Mouse (Mus musculus) adrenal gland, adult 18-20 months (tissue): ENCODE measurements around the gene Tedc2. TPM values are rescaled to one million over a fixed set of nuclear protein-coding genes. Genes with fewer than 3 reads are reported as not detected.

Source experiments
- DNase-seq, 2 experiments: peaks; one replicate each; pipeline ENCODE4 v3.0.0; 2021 to 2022; ENCODE audit warnings: low spot score in 2 of 2
- long read RNA-seq, 2 experiments: library from polyadenylated mRNA; stranded (forward); transcript quantifications; one replicate each; pipeline ENCODE4 v2.0.0; 2021
- total RNA-seq, 2 experiments: library from RNA; stranded (reverse); gene quantifications; 1 replicate in 1 of 2; 2 replicates in 1 of 2; pipeline ENCODE4 v1.2.3; 2021

The Tedc2 gene
- 1 to 10 TPM; 3.5 to 7.1 TPM for total RNA-seq
- long read RNA-seq, experiment 1, partial matches to known transcripts: 0 of 3 reads
- long read RNA-seq, experiment 1, other reads (novel, unspliced or antisense): 1 of 3 reads
- long read RNA-seq, experiment 2, transcript Tedc2-201 (10 exons, 2,166 nt): major isoform, 14 of 18 reads
- long read RNA-seq, experiment 2, partial matches to known transcripts: 2 of 18 reads
- long read RNA-seq, experiment 2, other reads (novel, unspliced or antisense): 1 of 18 reads

- DNase-seq: peak; percentile 86 to 89
These were observed at the start of gene Tedc2 for GRCm38 (mm10) chr17:24220435-24221411. Tedc2 (minus strand) TSS chr17:24220851.

GRCm38 (mm10) chr17:24267133-24267532, 46.5 kb upstream of the Tedc2 start:
- DNase-seq: no peak

DNA sequence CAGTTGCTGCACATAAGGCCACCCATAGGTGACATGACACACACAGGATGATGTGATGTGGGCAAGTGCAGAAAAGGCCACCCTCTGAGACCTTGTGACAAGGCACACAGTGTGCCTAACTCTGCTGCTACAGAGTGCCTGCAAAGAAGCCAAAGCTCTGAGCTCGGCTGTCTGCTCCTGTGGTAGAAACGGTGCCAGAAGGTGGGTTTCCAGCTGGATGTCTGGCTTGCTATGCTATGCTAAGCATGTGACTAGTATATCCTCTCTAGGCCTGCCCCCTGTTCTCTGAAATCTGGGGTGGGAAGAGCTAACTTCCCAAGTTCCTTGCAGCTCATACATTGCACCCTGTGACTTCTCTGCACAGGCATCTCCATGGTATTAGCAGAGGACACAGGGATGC, 44.1 kb upstream of the Tedc2 start:
- DNase-seq: no peak

DNA sequence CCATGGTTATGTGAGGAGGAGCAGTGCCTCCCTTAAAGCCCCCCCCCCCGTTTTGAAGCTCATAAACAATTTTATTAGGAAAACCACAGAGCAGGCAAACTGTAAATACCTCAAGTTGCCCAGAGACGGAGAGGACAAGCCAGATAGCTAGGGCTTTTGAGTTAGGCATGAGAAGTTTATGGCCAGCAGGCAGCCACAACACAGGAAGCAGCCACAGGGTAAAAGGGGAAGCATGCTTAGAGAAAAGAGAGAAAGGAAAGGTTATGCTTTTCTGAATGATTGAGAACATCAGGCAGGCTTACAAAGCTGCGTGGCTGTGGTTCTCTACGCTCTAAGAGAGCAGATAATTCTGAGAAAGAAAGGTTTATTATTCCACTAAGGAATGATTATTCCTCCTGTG, 39.9 kb upstream of the Tedc2 start:
- no peak for DNase-seq

DNA sequence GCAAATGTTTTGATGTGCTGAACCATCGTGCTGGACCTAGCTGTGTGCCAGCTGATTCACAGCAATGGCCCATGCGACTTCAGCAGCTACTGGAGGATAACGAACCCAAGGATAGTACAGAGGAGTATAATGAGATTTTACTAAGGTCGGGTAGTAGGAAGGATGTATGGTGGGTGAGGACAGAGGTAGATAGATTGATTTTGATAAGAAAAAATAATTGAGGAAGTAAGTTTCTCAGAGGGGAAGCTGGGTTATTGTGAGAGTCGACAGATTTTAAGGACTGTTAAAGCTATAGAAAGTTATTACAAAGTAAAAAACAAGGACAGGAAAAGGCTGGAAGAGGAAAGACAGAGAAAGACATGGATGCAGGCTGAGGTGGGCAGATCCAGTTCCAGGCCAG, 39.1 kb upstream of the Tedc2 start:
- no peak for DNase-seq

DNA sequence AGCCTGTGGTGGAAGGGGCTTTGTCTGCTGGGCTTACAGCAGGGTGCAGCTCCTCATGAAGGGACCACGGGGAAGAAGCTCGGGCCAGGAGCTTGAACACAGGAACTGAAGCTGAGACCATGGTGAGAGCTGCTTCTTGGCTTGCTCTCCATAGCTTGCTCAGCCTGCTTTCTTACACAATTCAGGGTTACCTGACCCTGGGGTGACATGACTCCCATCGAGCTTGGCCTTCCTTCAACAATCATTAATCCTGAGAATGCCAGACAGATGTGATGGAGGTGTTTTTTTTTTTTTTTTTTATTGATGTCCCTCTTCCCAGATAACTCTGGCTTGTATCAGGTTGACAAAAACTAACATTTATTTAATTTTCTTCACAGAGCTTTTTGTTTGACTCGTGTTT, 38.3 kb upstream of the Tedc2 start:
- no peak for DNase-seq

DNA sequence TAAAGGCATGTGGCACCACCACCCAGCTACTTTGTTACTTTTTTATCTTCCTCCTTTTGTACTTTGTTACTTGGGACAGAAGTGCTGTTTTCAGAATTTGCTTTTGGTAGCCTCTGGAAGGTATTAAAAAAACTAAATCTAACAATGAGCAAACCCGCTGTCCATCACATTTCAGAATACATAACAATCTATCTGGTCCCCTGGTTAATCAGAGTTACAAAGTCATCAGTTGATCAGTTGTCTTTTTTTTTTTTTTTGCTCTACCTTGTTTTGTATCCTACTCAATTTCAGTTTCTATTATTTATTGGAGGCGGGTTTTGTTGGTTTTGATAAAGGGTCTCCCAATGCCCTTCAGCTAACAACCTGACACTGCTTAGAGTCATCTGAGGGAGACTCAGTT, 31.7 kb upstream of the Tedc2 start:
- DNase-seq: no peak

DNA sequence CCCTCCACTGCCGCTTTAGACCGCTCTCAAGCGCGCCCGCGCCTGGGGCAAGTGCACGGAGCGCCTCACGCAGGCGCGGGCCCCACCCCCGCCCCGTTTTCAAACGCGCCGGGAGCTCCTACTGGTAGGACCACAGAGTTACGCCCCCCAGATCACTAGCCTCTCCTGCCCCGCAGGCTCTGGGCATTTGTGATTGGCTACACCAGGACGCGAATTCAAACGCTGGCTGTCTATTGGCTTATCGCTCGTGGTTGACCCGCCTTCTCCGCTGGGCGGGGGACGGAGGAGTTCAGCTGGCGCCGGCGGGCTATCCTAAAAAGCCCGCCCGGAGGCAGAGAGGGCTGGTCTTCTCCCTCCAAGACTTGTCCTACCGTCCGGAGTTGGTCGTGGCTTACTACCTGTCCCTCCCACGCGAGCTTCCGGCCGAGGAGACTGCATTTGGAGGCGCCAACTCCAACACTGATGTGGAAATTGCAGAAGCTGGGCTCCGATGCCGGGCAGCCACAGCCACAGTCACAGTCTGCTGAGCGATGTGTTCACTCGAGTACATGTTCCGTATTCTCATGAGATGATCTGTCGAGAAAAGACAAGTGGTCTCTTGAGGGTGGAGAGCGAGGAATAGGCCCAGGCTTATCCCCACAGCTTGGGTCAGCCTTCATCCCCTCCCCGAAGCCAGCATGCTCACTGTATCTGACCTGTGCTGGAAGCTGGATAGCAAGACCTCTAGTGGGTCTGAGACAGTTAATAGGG, 30.8 kb upstream of the Tedc2 start, which contains the start of gene Ccnf:
Gene Ccnf, minus strand, starts transcription at position 165 of the 750 bp plus-strand sequence.
- DNase-seq: peak; percentile 83 to 86

GRCm38 (mm10) chr17:24250988-24251319, 30.3 kb upstream of the Tedc2 start:
- DNase-seq: no peak

DNA sequence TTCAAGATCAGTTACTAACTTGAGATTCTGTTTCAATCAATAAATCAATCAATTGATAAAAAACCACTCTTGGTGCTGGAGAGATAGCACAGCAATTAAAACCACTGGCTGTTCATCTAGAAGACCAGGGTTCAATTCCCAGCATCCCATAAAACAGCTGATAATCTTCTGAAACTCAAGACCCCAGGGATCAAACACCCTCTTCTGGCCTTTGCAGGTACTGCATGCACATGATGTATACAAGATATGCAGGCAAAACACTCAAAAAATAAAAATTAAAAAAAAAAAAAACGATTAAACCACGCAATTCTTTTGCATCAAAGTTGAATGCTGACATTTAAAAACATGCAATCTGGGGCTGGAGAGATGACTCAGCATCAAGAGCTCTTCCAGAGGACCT, 28.0 kb upstream of the Tedc2 start:
- DNase-seq: no peak

DNA sequence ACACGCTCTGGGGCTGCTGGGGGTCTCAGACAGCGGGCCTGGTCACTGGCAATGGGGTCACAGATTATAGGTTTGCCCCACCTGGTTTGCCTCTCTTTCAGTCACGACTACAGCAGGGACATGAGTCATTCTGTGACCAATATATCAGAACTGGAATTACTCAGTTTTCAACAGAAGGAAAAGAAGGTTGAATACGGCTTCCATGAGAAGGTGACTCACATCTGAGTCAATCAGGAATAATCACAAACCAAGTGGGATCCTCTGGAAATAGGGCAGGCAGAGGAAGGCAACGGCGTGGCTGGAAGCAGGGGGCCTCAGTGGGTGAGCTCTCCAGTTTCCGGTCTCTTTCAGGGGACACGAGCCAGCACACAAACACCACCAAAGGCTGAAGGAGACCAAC, 23.4 kb upstream of the Tedc2 start:
- no peak for DNase-seq

GRCm38 (mm10) chr17:24243311-24243969, 22.8 kb upstream of the Tedc2 start:
- peak in 1 of 2 experiments; percentile 40 for DNase-seq

DNA sequence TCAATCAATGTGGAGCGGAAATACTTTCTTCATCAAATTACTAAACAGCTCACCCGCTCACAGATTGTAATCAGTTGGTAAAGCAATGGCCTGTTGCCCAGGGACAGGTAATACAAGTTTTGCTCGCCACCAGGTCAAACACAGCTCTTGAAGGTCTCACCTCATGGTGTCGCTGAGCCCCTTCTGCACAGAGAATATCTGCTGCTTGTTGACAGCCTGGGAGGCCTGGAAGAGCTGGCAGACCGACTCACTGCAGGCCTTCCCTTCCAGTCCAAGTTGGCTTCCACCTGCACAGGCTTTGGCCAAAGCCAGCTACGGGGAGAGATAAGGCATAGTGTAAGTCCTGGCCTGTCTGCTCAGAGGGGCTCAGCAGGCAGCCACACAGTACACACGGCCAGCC, 16.3 kb upstream of the Tedc2 start:
- no peak for DNase-seq

- no peak for DNase-seq
These were observed 15.8 kb upstream of the Tedc2 start for GRCm38 (mm10) chr17:24236479-24236878.

- DNase-seq: no peak
These were observed 7.3 kb upstream of the Tedc2 start for GRCm38 (mm10) chr17:24227941-24228340.

DNA sequence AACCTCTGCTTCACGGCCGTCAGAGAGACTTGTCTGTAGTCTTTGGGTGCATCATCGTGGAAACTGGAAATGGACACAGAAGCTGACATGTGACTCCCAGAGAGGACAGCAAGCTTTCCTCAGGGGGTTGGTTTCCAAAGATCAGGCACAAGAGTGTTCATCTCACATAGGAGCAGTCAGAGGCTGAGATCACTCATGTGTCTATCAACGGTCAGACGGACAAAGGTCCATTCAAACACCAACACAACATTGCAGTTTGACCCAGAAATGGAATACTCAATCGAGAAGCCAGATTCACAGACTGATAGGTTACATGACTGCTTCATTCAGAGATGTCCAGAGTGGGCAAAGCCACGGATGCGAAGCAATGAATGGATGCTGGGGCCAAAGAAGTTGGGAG, 6.1 kb upstream of the Tedc2 start:
- no peak for DNase-seq

- no peak for DNase-seq
These were observed 5.2 kb upstream of the Tedc2 start for GRCm38 (mm10) chr17:24225851-24226250.

GRCm38 (mm10) chr17:24224741-24225140, 4.1 kb upstream of the Tedc2 start:
- no peak for DNase-seq

DNA sequence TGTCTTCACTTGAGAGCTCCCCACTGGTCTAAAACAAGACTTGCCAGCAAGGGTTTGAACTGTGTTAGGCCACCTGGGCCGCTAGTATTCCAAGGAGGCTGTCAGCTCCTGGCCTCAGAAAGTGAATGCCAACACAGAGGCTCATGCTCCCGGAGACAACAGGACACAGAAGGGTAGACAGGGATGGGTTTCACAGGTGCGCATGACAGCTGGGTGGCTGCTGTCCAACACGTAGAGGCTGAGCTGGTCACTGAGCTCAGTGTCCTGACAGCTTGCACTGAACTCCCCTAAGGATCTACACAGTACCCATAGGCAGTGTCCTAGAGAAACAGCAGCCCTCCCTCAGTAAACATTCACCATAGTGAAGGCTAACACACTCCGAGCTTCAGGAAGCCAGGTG, 2.9 kb upstream of the Tedc2 start:
- no peak for DNase-seq

- DNase-seq: no peak
These were observed 2.0 kb upstream of the Tedc2 start for GRCm38 (mm10) chr17:24222653-24223052.

GRCm38 (mm10) chr17:24216836-24217235, 3.8 kb downstream of the Tedc2 start:
- DNase-seq: no peak
